Mouse (Mus musculus): ENCODE measurements around the gene Tmem178.

DNA sequence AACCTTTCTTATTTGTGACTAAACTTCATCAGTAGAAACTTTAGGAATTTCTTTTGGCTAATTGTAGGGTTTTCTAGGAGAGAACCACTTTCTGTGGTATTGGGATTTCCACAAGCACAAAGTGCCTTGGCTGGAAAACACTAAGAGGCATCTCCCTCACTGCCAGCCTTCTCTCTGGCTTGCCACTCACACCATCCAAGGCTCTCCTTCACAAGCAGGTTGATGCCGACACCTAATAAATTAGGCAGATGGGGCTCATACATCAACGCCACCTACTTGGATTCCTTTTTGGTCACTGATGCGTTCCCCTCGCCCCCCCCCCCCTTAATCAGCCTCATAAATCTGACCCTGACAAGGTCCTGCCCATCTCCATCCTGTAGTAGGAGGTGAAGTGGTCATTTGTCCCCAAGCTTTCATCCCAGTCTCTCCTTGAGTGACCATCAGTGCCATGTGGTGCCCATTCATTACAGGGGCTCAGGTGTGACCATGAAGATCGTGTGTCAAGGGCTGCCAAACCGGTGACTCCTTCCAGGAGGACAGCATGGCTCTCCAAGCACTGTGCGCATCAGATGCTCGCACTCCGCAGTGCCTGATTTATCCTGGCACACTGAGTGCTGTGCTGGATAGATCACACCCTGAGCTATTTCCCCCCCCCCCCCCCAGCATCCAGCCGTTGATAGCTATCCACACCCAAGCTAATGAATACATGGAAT lies 8.5 kb upstream of the Tmem178 start:
- TF ChIP-seq POLR2A (IDR thresholded peaks at IDR 0.05; ENCODE audit: extremely low read depth, insufficient read depth, low read length) (no peak), CTCF (IDR thresholded peaks at IDR 0.05; ENCODE audit: low read depth, low read length) (no peak)
